Mouse (Mus musculus) left cerebral cortex, postnatal 25 days (tissue): ENCODE data around the gene Slc35e4. TPM values are rescaled to one million over a fixed set of nuclear protein-coding genes. Genes with fewer than 3 reads are reported as not detected.
"Not testable (repeated sequence)": the region's sequence is repeated elsewhere in the genome, so short reads cannot be mapped to it uniquely, and the experiment has no call there.

ENCODE experiments used
- DNase-seq, 2 experiments: peaks; one replicate each; pipeline ENCODE4 v3.0.0; 2022; ENCODE audit warnings: low spot score in 2 of 2, mixed read lengths in 1 of 2
- intact Hi-C: fragments of 180-260 bp; cut with DNase I; formaldehyde crosslinking; loops from one replicate; pipeline ENCODE4 v1.15.1; 2025
- total RNA-seq, 2 experiments: library from RNA; stranded (reverse); gene quantifications; 2 replicates each; pipeline ENCODE4 v1.2.3; 2021

Gene Slc35e4
- 10 to 100 TPM; 17.9 to 20.5 TPM for total RNA-seq

- intact Hi-C loops: no loop called here
- peak; percentile 78 to 80 for DNase-seq
Observed at GRCm38 (mm10) chr11:3914109-3914840, at the start of gene Slc35e4. Gene Slc35e4 (minus strand): TSS chr11:3914664.

GRCm38 (mm10) chr11:3963610-3964415, 49.3 kb upstream of the Slc35e4 start, which contains the start of gene Pes1:
Gene Pes1 (plus strand): TSS chr11:3963975.
- peak; percentile 92 for DNase-seq
- intact Hi-C loops: loop anchor here (5.0 kb wide), 1 partner anchor 37 kb away; no protein-coding TSS in a partner anchor

GRCm38 (mm10) chr11:3963155-3963554, 48.7 kb upstream of the Slc35e4 start:
- intact Hi-C loops: loop anchor here (5.0 kb wide), 1 partner anchor 36 kb away; no protein-coding TSS in a partner anchor
- DNase-seq: no peak

- intact Hi-C loops: loop anchor here (5.0 kb wide), 1 partner anchor 34 kb away; no protein-coding TSS in a partner anchor
Observed at GRCm38 (mm10) chr11:3961761-3962160, 47.3 kb upstream of the Slc35e4 start.

GRCm38 (mm10) chr11:3960901-3961300, 46.4 kb upstream of the Slc35e4 start:
- intact Hi-C loops: loop anchor here (5.0 kb wide), 1 partner anchor 34 kb away; no protein-coding TSS in a partner anchor

More at GRCm38 (mm10) chr11:3961761-3962160, 47.3 kb upstream of the Slc35e4 start:
- no peak for DNase-seq

GRCm38 (mm10) chr11:3955371-3955770, 40.9 kb upstream of the Slc35e4 start:
- intact Hi-C loops, DNase-seq: not testable (repeated sequence)

More at GRCm38 (mm10) chr11:3960901-3961300, 46.4 kb upstream of the Slc35e4 start:
- DNase-seq: no peak

GRCm38 (mm10) chr11:3954876-3955275, 40.4 kb upstream of the Slc35e4 start:
- DNase-seq, intact Hi-C loops: not testable (repeated sequence)

- DNase-seq: no peak
- intact Hi-C loops: no loop called here
Observed at GRCm38 (mm10) chr11:3946386-3946785, 31.9 kb upstream of the Slc35e4 start.

- no peak for DNase-seq
- intact Hi-C loops: no loop called here
Observed at GRCm38 (mm10) chr11:3941371-3941770, 26.9 kb upstream of the Slc35e4 start.

GRCm38 (mm10) chr11:3937321-3937874, 22.9 kb upstream of the Slc35e4 start:
- DNase-seq: no peak
- intact Hi-C loops: loop anchor here (10.0 kb wide), 1 partner anchor 473 kb away; no protein-coding TSS in a partner anchor

GRCm38 (mm10) chr11:3936318-3936717, 21.9 kb upstream of the Slc35e4 start:
- DNase-seq: no peak
- intact Hi-C loops: loop anchor here (10.0 kb wide), 1 partner anchor 472 kb away; no protein-coding TSS in a partner anchor

- intact Hi-C loops: loop anchor here (10.0 kb wide), 1 partner anchor 470 kb away; no protein-coding TSS in a partner anchor
- DNase-seq: no peak
Observed at GRCm38 (mm10) chr11:3935135-3935534, 20.7 kb upstream of the Slc35e4 start.

GRCm38 (mm10) chr11:3933756-3934285, 19.4 kb upstream of the Slc35e4 start:
- intact Hi-C loops: loop anchor here (10.0 kb wide), 1 partner anchor 469 kb away; no protein-coding TSS in a partner anchor

GRCm38 (mm10) chr11:3931511-3932211, 17.2 kb upstream of the Slc35e4 start, which contains the start of gene Tcn2:
Gene Tcn2 (minus strand): TSS chr11:3932159.
- peak; percentile 57 to 61 for DNase-seq
- intact Hi-C loops: loop anchor here (10.0 kb wide), 1 partner anchor 467 kb away; no protein-coding TSS in a partner anchor

More at GRCm38 (mm10) chr11:3933756-3934285, 19.4 kb upstream of the Slc35e4 start:
- no peak for DNase-seq

GRCm38 (mm10) chr11:3930931-3931330, 16.5 kb upstream of the Slc35e4 start:
- no peak for DNase-seq
- intact Hi-C loops: loop anchor here (10.0 kb wide), 1 partner anchor 466 kb away; no protein-coding TSS in a partner anchor

- no peak for DNase-seq
- intact Hi-C loops: loop anchor here (10.0 kb wide), 1 partner anchor 465 kb away; no protein-coding TSS in a partner anchor
Observed at GRCm38 (mm10) chr11:3930019-3930418, 15.6 kb upstream of the Slc35e4 start.

GRCm38 (mm10) chr11:3925916-3926315, 11.5 kb upstream of the Slc35e4 start:
- no peak for DNase-seq

GRCm38 (mm10) chr11:3922731-3923130, 8.3 kb upstream of the Slc35e4 start:
- intact Hi-C loops: loop anchor here (5.0 kb wide), 1 partner anchor 115 kb away; no protein-coding TSS in a partner anchor
- no peak for DNase-seq

More at GRCm38 (mm10) chr11:3925916-3926315, 11.5 kb upstream of the Slc35e4 start:
- intact Hi-C loops: loop anchor here (5.0 kb wide), 1 partner anchor 36 kb away; the partner anchor contains the start of gene Pes1
